Mouse (Mus musculus) limb, embryonic 13.5 days (tissue): ENCODE data around the gene Gp1bb. TPM values are rescaled to one million over a fixed set of nuclear protein-coding genes. Genes with fewer than 3 reads are reported as not detected.

ENCODE experiments used
- ATAC-seq: fragments of 200-750 bp; cut with Nextera tagmentation; 2 replicates; pipeline ENCODE4 v1.8.0; 2017; ENCODE audit warnings: low read depth, moderate number of reproducible peaks, moderate TSS enrichment; ENCODE audit not compliant: low FRiP score
- H3K27ac ChIP-seq: fragments of 300-500 bp; sonication (generic); 2 replicates; pipeline ENCODE4 v1.5.1; 2015; ENCODE audit warnings: inconsistent platforms, mild to moderate bottlenecking, moderate library complexity
- H3K27me3 ChIP-seq: fragments of 300-500 bp; sonication (generic); 2 replicates; pipeline ENCODE4 v1.6.1; 2015; ENCODE audit warnings: mild to moderate bottlenecking, inconsistent platforms
- H3K36me3 ChIP-seq: fragments of 300-500 bp; sonication (generic); 2 replicates; pipeline ENCODE4 v1.6.1; 2015; ENCODE audit warnings: inconsistent platforms, mild to moderate bottlenecking, moderate library complexity
- H3K4me1 ChIP-seq: fragments of 300-500 bp; sonication (generic); 2 replicates; pipeline ENCODE4 v1.6.1; 2015; ENCODE audit warnings: inconsistent platforms
- H3K4me2 ChIP-seq: fragments of 300-500 bp; sonication (generic); replicated peaks from 2 replicates; pipeline ENCODE4 v1.6.1; 2015; ENCODE audit warnings: inconsistent platforms, mild to moderate bottlenecking, moderate library complexity
- H3K4me3 ChIP-seq: fragments of 300-500 bp; sonication (generic); 2 replicates; pipeline ENCODE4 v1.5.1; 2015; ENCODE audit warnings: moderate library complexity, mild to moderate bottlenecking, inconsistent platforms
- H3K9ac ChIP-seq: fragments of 300-500 bp; sonication (generic); 2 replicates; pipeline ENCODE4 v1.6.1; 2015; ENCODE audit warnings: mild to moderate bottlenecking, inconsistent platforms
- H3K9me3 ChIP-seq: fragments of 300-500 bp; sonication (generic); 2 replicates; pipeline ENCODE4 v1.6.1; 2016; ENCODE audit warnings: inconsistent platforms
- WGBS: fragments of 180-500 bp; shearing (Covaris S2); methylation state at CpG from one replicate; pipeline ENCODE4 v1.1.7; 2015; 5-methylcytosine and 5-hydroxymethylcytosine counted together
- polyA plus RNA-seq: library from polyadenylated mRNA; unstranded; fragments of >200 nt; fragmentation: Nextera tagmentation; extraction: Ambion mirVana; gene quantifications from 2 replicates; pipeline ENCODE4 v1.2.1, GENCODE M21; 2015

The Gp1bb gene
- polyA plus RNA-seq, 1 experiment from 2014 or later, result 2.6 TPM

GRCm38 (mm10) chr16:18639382-18639929 lies 17.3 kb upstream of the Gp1bb start:
- Histone ChIP-seq H3K27me3 (no peaks in the 10 kb centered on the region), H3K9me3 (0 out of 2 replicates have a peak, but pooled peaks cover 3% of the 10 kb centered on the region), H3K4me2 (no peak overlapping the region), H3K36me3 (no peaks in the 10 kb centered on the region), H3K4me3 (no peak overlapping the region), H3K27ac (no peak overlapping the region), H3K9ac (no peak overlapping the region), H3K4me1 (no peaks in the 10 kb centered on the region)
- ATAC-seq, result no peak
- WGBS, result 86% methylated on average over 1 of the region's 1 CpGs

GRCm38 (mm10) chr16:18638396-18638795 lies 16.2 kb upstream of the Gp1bb start:
- Histone ChIP-seq H3K27me3 (no peaks in the 10 kb centered on the region), H3K27ac (no peak overlapping the region), H3K36me3 (no peaks in the 10 kb centered on the region), H3K9ac (no peak overlapping the region), H3K9me3 (0 out of 2 replicates have a peak, but pooled peaks cover 3% of the 10 kb centered on the region), H3K4me2 (no peak overlapping the region), H3K4me3 (no peak overlapping the region), H3K4me1 (no peaks in the 10 kb centered on the region)
- no peak for ATAC-seq
- WGBS, result 31% methylated on average over 2 of the region's 2 CpGs

GRCm38 (mm10) chr16:18636804-18637203 lies 14.6 kb upstream of the Gp1bb start:
- Histone ChIP-seq H3K36me3 (no peaks in the 10 kb centered on the region), H3K4me1 (no peaks in the 10 kb centered on the region), H3K9me3 (0 out of 2 replicates have a peak, but pooled peaks cover 3% of the 10 kb centered on the region), H3K27ac (no peak overlapping the region), H3K9ac (no peak overlapping the region), H3K4me3 (no peak overlapping the region), H3K4me2 (no peak overlapping the region), H3K27me3 (0 out of 2 replicates have a peak, but pooled peaks cover 5% of the 10 kb centered on the region)
- no peak for ATAC-seq
- 60% methylated on average over 3 of the region's 3 CpGs for WGBS

- no peak overlapping the region for H3K4me2 ChIP-seq
- WGBS, result 84% methylated on average over 5 of the region's 5 CpGs
- H3K9ac ChIP-seq, result no peak overlapping the region
- no peak overlapping the region for H3K4me3 ChIP-seq
- H3K4me1 ChIP-seq, result no peaks in the 10 kb centered on the region
- H3K27me3 ChIP-seq, result 0 out of 2 replicates have a peak, but pooled peaks cover 7% of the 10 kb centered on the region
- H3K36me3 ChIP-seq, result no peaks in the 10 kb centered on the region
- no peak overlapping the region for H3K27ac ChIP-seq
- H3K9me3 ChIP-seq, result 0 out of 2 replicates have a peak, but pooled peaks cover 3% of the 10 kb centered on the region
- ATAC-seq, result no peak
Observed at GRCm38 (mm10) chr16:18636401-18636800, 14.2 kb upstream of the Gp1bb start.

- ATAC-seq, result no peak
- no peaks in the 10 kb centered on the region for H3K36me3 ChIP-seq
- no peak overlapping the region for H3K9ac ChIP-seq
- H3K27me3 ChIP-seq, result peaks cover 10% of the 10 kb centered on the region; the same call in 1 of the 2 replicates
- no peak overlapping the region for H3K4me2 ChIP-seq
- peaks cover 9% of the 10 kb centered on the region for H3K4me1 ChIP-seq
- H3K27ac ChIP-seq, result 0 out of 2 replicates have a peak overlapping the region, but pooled peaks have one; percentile 33
- 0 out of 2 replicates have a peak, but pooled peaks cover 3% of the 10 kb centered on the region for H3K9me3 ChIP-seq
- WGBS, result 19% methylated on average over 1 of the region's 1 CpGs
- no peak overlapping the region for H3K4me3 ChIP-seq
Observed at GRCm38 (mm10) chr16:18633333-18633732, 11.1 kb upstream of the Gp1bb start.

- Histone ChIP-seq H3K36me3 (no peaks in the 10 kb centered on the region), H3K9ac (no peak overlapping the region), H3K27ac (no peak overlapping the region), H3K4me1 (peaks cover 14% of the 10 kb centered on the region), H3K9me3 (0 out of 2 replicates have a peak, but pooled peaks cover 3% of the 10 kb centered on the region), H3K27me3 (peaks cover 13% of the 10 kb centered on the region; the same call in 1 of the 2 replicates), H3K4me2 (no peak overlapping the region), H3K4me3 (no peak overlapping the region)
- no peak for ATAC-seq
- WGBS, result 68% methylated on average over 2 of the region's 2 CpGs
Observed at GRCm38 (mm10) chr16:18632816-18633215, 10.6 kb upstream of the Gp1bb start.

- H3K4me2 ChIP-seq, result no peak overlapping the region
- H3K4me3 ChIP-seq, result no peak overlapping the region
- peaks cover 22% of the 10 kb centered on the region for H3K4me1 ChIP-seq
- H3K36me3 ChIP-seq, result no peaks in the 10 kb centered on the region
- 59% methylated on average over 3 of the region's 3 CpGs for WGBS
- no peak for ATAC-seq
- H3K27ac ChIP-seq, result no peak overlapping the region
- 0 out of 2 replicates have a peak, but pooled peaks cover 3% of the 10 kb centered on the region for H3K9me3 ChIP-seq
- H3K9ac ChIP-seq, result no peak overlapping the region
- peaks cover 19% of the 10 kb centered on the region for H3K27me3 ChIP-seq
Observed at GRCm38 (mm10) chr16:18632059-18632458, 9.9 kb upstream of the Gp1bb start.

- Histone ChIP-seq H3K36me3 (no peaks in the 10 kb centered on the region), H3K27ac (no peak overlapping the region), H3K4me1 (peaks cover 31% of the 10 kb centered on the region), H3K27me3 (peaks cover 28% of the 10 kb centered on the region), H3K9me3 (0 out of 2 replicates have a peak, but pooled peaks cover 3% of the 10 kb centered on the region), H3K9ac (no peak overlapping the region), H3K4me2 (no peak overlapping the region), H3K4me3 (no peak overlapping the region)
- ATAC-seq, result no peak
- WGBS, result 58% methylated on average over 7 of the region's 7 CpGs
Observed at GRCm38 (mm10) chr16:18631141-18631540, 8.9 kb upstream of the Gp1bb start.

GRCm38 (mm10) chr16:18630291-18630690 lies 8.1 kb upstream of the Gp1bb start:
- WGBS, result 55% methylated on average over 5 of the region's 5 CpGs
- Histone ChIP-seq H3K4me2 (peak overlapping the region; percentile 87), H3K4me1 (peaks cover 36% of the 10 kb centered on the region), H3K9ac (peak overlapping the region; percentile 86), H3K36me3 (0 out of 2 replicates have a peak, but pooled peaks cover 1% of the 10 kb centered on the region), H3K27me3 (peaks cover 36% of the 10 kb centered on the region), H3K27ac (0 out of 2 replicates have a peak overlapping the region, but pooled peaks have one; percentile 22), H3K4me3 (peak overlapping the region; percentile 83), H3K9me3 (0 out of 2 replicates have a peak, but pooled peaks cover 3% of the 10 kb centered on the region)
- no peak for ATAC-seq

- peak within 1 kb of the TSS; percentile 87 for H3K4me2 ChIP-seq
- H3K27me3 ChIP-seq, result peaks cover 43% of the 10 kb centered on the region
- H3K9me3 ChIP-seq, result 0 out of 2 replicates have a peak, but pooled peaks cover 2% of the 10 kb centered on the region
- peak within 1 kb of the TSS; percentile 86 for H3K9ac ChIP-seq
- peak; percentile 42 for ATAC-seq
- H3K36me3 ChIP-seq, result peaks cover 8% of the 10 kb centered on the region
- H3K4me3 ChIP-seq, result peak within 1 kb of the TSS; percentile 83
- H3K27ac ChIP-seq, result peak within 1 kb of the TSS; percentile 22; the same call in 1 of the 2 replicates
- peaks cover 36% of the 10 kb centered on the region for H3K4me1 ChIP-seq
- WGBS, result 0% methylated on average over 80 of the region's 93 CpGs
Observed at GRCm38 (mm10) chr16:18629390-18630231, 7.4 kb upstream of the Gp1bb start, which contains the start of gene Sept5. Gene Sept5, minus strand, starts transcription at chr16:18629954.

GRCm38 (mm10) chr16:18628948-18629340 lies 6.7 kb upstream of the Gp1bb start:
- no peak overlapping the region; the same call in 1 of the 2 replicates for H3K27ac ChIP-seq
- no peaks in the 10 kb centered on the region for H3K9me3 ChIP-seq
- no peak for ATAC-seq
- H3K4me1 ChIP-seq, result peaks cover 36% of the 10 kb centered on the region
- WGBS, result 23% methylated on average over 2 of the region's 2 CpGs
- H3K27me3 ChIP-seq, result peaks cover 50% of the 10 kb centered on the region
- H3K36me3 ChIP-seq, result peaks cover 15% of the 10 kb centered on the region
- peak overlapping the region; percentile 83 for H3K4me3 ChIP-seq
- peak overlapping the region; percentile 87 for H3K4me2 ChIP-seq
- H3K9ac ChIP-seq, result peak overlapping the region; percentile 86
